Mouse (Mus musculus) midbrain, embryonic 14.5 days (tissue): ENCODE data around the gene Drap1. TPM values are rescaled to one million over a fixed set of nuclear protein-coding genes. Genes with fewer than 3 reads are reported as not detected.

Experiments
- polyA plus RNA-seq: library from polyadenylated mRNA; unstranded; fragments of >200 nt; fragmentation: Nextera tagmentation; extraction: Ambion mirVana; gene quantifications from 2 replicates; pipeline ENCODE4 v1.2.1, GENCODE M21; 2014

The Drap1 gene
- polyA plus RNA-seq, 1 experiment from 2014 or later: 225 TPM

Other genes with a start within 250 kb of the Drap1 start
- gene Pacs1, start 151.9 kb downstream of the Drap1 start, polyA plus RNA-seq: 42.4 and 48.4 TPM in 2 replicates
- gene Sf3b2, start 129.5 kb downstream of the Drap1 start, polyA plus RNA-seq: 291 and 365 TPM in 2 replicates
- 29.0 and 35.5 TPM in 2 replicates for gene Gal3st3, start 126.6 kb downstream of the Drap1 start, polyA plus RNA-seq
- gene Catsper1, start 89.2 kb downstream of the Drap1 start, polyA plus RNA-seq: not detected in 2 replicates
- 7.7 and 8.4 TPM in 2 replicates for gene Cst6, start 75.4 kb downstream of the Drap1 start, polyA plus RNA-seq
- gene Eif1ad, start 58.2 kb downstream of the Drap1 start, polyA plus RNA-seq: 36.4 and 36.6 TPM in 2 replicates
- gene Banf1, start 57.8 kb downstream of the Drap1 start, polyA plus RNA-seq: 330 and 375 TPM in 2 replicates
- 57.1 and 61.1 TPM in 2 replicates for gene Sart1, start 36.3 kb downstream of the Drap1 start, polyA plus RNA-seq
- gene Tsga10ip, start 22.5 kb downstream of the Drap1 start, polyA plus RNA-seq: 0.12 TPM in 1 of 2 replicates, not detected in the other
- gene AI837181, start 165 bp upstream of the Drap1 start, polyA plus RNA-seq: 53.7 and 65.2 TPM in 2 replicates
- not detected in 2 replicates for gene Fosl1, start 22.6 kb upstream of the Drap1 start, polyA plus RNA-seq
- gene Ccdc85b, start 32.9 kb upstream of the Drap1 start, polyA plus RNA-seq: 7.6 and 9.1 TPM in 2 replicates
- gene Fibp, start 35.6 kb upstream of the Drap1 start, polyA plus RNA-seq: 169 and 199 TPM in 2 replicates
- 4.3 and 4.9 TPM in 2 replicates for gene Ctsw, start 43.5 kb upstream of the Drap1 start, polyA plus RNA-seq
- gene Efemp2, start 49.0 kb upstream of the Drap1 start, polyA plus RNA-seq: 18.0 and 28.7 TPM in 2 replicates
- gene Mus81, start 63.4 kb upstream of the Drap1 start, polyA plus RNA-seq: 43.4 and 49.3 TPM in 2 replicates
- 4,021 and 4,124 TPM in 2 replicates for gene Cfl1, start 65.5 kb upstream of the Drap1 start, polyA plus RNA-seq
- gene 1700020D05Rik, start 78.8 kb upstream of the Drap1 start, polyA plus RNA-seq: 0.36 TPM in 2 replicates
- gene Snx32, start 85.6 kb upstream of the Drap1 start, polyA plus RNA-seq: 89.8 and 98.4 TPM in 2 replicates
- gene Ovol1, start 135.7 kb upstream of the Drap1 start, polyA plus RNA-seq: not detected in 2 replicates
- gene Ap5b1, start 143.0 kb upstream of the Drap1 start, polyA plus RNA-seq: 1.6 and 2.8 TPM in 2 replicates
- 46.8 and 58.8 TPM in 2 replicates for gene Rnaseh2c, start 176.9 kb upstream of the Drap1 start, polyA plus RNA-seq
- 49.5 and 58.3 TPM in 2 replicates for gene Kat5, start 185.3 kb upstream of the Drap1 start, polyA plus RNA-seq
- gene Rela, start 212.5 kb upstream of the Drap1 start, polyA plus RNA-seq: 30.0 and 30.2 TPM in 2 replicates
- 8.1 and 11.5 TPM in 2 replicates for gene Sipa1, start 238.7 kb upstream of the Drap1 start, polyA plus RNA-seq